Mouse (Mus musculus) brain, embryonic 18.5 days (tissue): ENCODE results near the gene Polrmt.
"Not testable (repeated sequence)": the region's sequence is repeated elsewhere in the genome, so short reads cannot be mapped to it uniquely, and the experiment has no call there.

Experiments
- DNase-seq: peaks from one replicate; pipeline ENCODE4 v3.0.0-alpha.2; 2012; ENCODE audit warnings: low read depth, low spot score

Polrmt gene

DNA sequence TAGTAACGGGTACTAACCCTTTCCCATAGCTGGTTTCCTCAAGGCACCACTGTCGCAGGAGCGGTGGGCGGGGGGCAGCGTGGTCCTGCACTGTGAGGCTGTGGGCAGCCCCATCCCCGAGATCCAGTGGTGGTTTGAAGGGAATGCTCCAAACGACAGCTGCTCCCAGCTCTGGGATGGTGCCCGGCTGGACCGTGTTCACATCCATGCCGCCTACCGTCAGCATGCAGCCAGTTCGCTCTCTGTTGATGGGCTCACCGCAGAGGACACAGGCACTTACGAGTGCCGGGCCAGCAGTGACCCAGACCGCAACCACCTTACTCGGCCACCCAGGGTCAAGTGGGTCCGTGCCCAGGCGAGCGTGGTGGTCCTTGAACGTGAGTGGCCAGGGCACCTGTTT is 37.7 kb downstream of the Polrmt start:
- no peak for DNase-seq

DNA sequence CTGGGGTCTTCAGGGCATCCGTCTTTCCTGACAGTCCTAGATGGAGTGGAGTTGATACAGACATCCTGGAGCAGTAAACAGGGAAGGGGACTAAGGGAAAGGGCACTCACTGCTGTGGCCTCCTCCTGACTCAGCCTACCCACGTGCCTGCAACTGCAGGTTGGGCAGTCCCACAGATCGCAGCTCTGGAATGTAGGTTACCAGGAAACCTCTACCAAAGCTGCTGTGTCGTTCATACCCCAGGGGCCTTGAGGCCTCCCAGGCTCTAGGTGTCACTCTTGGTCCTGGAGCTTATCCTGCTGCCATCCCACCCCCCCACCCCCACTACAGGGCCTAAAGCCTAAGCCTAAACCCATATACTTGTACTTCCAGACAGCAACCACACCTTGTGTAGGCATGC is 38.6 kb downstream of the Polrmt start:
- DNase-seq: no peak

DNA sequence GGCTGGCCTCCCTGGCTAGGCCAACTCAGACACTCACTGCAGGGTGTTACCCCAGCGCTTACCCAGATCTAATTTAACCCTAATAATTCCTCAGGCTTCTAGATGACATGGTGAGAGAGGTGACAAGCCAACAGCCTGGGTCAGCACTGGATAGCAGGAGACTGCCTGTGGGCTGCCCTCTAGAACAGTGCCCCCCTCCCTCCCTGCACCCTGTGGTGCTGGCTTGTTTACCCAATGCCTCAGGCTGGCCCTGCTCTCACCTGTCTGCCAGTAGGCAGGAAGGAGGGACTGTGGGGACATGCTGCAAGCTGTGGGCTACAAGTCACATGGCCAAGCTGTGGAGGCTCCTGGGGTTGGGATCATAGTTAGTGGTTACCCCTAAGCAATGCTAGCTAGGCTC is 39.2 kb downstream of the Polrmt start:
- no peak for DNase-seq

DNA sequence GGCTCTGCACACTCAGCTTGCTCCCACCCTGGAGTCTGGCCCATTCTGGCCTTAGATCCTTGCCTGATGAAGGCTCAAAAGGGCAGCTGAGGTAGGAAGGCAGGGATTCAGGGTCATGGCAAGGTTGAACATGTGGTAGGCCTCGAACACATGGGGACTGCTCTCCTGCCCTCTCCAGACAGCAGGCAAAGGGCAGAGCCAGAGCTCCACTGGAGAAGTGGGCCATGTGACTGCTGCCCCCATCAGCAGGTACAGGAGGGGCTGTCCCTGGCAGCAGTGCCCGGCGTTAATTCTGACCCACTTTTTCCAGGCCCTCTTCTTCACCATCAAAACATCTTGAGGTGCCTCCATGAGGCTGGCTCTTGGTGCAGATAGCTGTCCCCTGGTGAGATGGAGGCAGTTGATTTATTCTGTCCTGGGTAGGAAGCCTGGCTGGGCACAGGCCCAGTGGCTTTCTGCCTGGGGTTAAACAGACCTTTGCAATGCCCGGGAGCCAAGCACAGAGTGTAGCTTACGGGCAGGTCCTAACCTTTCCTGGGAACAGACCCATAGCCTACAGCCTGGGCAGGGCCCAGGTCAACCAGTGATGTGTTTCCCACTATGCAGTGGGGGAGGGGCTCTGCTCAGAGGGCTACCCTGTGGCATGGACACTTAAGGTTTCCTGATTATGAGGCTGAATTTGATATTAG is 39.8 kb downstream of the Polrmt start:
- no peak for DNase-seq

DNA sequence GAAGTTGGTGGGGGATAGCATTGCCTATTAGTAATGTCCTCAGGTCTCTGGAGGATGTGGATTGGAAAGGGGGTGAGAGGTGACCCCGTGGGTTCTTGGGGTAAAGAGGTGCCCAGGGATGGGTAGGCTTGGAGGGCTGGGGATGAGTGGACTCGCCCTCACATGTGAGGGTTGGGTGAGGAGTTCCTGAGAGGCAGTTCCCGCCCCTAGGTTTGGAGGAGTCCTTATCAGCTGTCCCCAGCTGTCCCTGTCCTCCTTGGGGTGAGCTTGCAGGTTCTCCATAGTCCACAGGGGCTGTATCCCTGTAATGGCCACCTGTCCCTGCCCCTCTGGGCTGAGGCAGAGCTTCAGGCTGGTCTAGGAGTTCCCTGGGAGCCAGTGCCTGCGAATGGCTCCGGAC is 40.4 kb downstream of the Polrmt start:
- no peak for DNase-seq

DNA sequence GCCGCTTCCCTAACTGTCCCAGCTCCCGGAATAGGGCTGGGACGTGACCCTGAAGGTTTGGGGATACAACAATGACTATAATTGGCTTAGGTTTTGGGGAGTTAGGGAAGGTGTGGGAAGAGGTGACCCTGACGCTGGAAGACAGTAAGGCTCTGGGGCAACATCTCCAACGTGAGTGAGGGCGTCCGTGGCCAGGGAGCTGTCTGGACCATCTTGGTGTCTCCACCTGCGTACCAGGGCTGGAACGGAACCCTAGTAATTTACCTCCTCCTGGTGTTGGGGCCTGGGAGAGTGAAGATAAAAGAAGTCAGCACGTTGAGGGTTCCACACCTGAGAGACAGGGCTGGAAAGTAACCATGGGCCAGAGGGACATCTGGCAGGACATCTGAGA is 41.4 kb downstream of the Polrmt start:
- no peak for DNase-seq

DNA sequence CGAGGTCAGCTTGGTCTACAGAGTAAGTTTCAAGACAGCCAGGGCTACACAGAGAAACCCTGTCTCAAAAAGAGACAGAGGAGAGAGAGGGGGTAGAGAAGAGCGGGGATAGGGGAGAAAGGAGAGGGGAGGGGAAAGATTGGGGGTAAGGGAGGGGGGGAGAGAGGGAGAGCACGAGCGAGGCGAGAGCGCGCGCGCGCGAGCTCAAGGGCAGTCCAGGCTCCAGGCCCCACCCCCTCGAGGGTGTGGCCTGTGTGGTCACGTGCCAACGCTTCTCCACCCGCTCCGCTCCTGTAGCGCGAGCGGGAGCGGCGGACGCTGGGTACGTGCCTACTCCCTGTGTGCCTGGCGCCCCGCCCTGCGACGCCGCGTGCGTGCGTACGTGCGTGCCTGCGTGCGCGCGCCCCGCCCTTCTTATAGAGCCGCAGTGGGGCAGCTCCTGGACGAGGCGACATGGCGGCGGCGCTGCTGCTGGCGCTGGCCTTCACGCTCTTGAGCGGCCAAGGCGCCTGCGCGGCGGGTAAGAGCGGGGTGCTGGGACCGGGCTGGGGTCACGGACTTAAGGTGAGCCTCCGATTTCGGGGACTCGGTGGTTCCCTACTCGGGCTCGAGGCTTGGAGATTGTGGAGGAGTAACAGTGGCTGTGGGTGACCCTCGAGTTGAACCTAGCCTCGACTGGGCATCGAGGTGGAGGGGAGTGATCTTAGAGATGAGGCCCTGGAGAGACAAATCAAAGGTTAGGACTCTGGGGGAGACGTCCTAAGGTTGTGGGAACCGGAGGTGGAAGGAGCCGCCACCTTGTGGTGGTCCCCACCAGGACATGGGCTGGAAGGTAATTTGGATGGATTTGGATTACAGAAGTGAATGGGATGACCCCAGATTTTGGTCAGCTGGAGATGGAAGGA is 42.1 kb downstream of the Polrmt start, which contains the start of gene Bsg:
TSS of gene Bsg (plus strand) at position 427 of the 905 bp plus-strand sequence.
- DNase-seq: peak; percentile 98

DNA sequence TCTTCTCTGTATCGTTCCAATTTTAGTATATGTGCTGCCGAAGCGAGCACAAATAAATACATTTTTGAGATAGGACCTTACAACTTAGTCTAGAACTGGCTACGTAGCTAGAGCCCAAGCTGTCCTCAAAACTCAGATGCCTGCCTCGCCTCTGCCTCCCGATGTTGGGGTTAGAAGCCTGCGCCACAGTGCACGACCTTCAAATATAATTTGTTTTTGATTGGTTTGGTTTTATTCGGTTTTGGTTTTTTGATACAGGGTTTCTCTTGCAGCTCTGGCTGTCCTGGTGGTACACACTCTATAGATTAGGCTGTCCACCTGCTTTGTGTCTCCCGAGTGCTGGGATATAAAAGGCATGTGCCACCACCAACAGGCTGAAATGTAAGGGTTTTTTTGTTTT is 42.8 kb downstream of the Polrmt start:
- DNase-seq: no peak

DNA sequence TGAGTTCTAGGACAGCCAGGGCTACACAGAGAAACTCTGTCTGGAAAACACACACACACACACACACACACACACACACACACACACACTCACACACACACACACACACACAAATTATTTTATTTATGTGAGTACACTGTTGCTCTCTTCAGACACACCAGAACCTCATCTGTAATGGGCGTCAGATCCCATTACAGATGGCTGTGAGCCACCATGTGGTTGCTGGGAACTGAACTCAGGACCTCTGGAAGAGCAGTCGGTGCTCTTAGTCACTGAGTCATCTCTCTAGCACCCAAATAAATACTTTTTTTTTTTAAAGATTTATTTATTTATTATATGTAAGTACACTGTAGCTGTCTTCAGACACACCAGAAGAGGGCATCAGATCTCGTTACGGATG is 43.4 kb downstream of the Polrmt start:
- not testable (repeated sequence) for DNase-seq

DNA sequence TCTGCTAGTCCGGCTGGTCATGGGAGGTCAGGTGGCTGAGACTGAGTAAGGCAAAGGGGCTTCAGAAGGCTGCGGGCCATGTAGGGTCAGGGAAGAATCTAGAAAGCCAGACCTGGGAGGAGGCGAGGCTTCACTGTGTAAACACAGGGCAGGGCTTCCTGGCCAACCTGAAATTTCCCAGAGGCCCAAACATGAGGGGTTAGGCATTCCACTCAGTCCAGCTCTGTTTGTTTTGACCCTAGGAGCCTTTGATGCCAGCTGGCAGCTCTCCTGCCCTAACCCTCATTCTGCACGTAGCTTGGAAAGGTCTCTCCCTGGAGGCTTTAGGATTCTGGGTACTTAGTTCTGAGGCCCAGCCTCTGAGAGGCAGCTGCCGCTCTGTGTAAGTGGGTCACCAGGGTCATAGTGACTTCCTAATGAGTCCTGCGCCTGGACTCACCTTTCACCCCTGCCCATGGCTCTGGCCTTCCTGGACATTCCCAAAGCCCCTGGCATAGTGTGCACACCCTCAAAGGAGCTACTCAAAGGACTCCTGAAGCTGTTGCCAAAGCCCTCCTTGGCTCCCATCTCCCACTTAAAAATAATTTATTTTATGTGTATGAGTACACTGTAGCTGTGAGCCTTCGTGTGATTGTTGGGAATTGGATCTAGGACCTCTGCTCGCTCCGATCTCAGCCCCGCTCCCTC is 44.8 kb downstream of the Polrmt start:
- DNase-seq: no peak

DNA sequence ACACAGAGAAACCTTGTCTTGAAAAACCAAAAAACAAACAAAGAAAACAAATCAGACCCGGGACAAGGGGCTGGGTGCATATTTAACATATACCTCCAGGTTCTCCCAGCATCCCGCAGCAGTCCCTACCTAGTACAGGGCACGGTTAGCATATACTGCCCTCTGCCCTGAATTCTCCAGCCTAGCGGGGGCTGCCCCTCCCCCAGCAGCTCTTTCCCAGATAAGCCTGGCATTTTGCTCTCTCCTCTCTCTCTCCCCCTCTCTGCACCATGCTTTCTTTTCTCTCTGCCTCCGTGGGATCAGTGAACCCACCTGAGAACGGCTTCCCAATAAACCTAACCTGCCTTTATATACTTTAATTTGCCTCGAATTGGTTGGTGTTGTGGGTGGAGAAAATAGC is 45.7 kb downstream of the Polrmt start:
- DNase-seq: no peak

DNA sequence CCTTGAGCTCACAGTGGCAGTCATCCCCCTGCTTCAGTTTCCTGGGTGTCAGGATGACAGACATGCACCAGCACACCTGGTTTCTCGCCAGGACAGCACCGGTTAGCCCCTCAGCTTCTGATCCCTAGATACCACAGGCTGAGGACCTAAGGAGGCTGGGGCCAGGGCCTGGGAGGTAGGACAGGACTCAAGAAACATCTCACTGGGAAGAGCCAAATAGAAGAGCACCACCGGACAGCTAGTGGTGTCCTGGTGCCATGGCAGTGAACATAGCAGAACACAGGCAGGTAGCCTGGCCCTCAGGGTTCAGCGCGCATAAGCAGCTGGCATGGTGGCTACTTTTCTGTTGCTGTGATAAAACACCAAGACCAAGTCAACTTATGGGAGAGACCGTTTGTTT is 47.9 kb downstream of the Polrmt start:
- DNase-seq: no peak

DNA sequence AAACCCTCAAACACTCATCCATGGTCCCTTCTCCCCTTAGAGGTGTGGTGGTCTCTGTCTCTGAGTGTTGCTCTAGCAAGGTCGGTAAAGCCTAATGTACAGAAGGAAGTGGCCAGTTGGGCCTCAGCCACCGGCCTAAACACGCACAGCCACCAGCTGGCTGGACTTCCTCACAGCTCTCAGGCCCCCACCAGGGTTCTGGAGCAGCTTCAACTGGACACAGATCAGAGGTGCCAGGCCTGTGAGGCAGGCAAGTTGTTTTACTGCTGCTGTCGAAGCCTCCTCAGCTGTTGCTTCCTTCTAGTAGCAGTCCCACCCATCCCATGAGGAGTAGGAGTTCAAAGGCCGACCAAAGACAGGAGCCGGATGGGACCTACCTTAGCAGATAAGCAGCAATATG is 48.5 kb downstream of the Polrmt start:
- no peak for DNase-seq

DNA sequence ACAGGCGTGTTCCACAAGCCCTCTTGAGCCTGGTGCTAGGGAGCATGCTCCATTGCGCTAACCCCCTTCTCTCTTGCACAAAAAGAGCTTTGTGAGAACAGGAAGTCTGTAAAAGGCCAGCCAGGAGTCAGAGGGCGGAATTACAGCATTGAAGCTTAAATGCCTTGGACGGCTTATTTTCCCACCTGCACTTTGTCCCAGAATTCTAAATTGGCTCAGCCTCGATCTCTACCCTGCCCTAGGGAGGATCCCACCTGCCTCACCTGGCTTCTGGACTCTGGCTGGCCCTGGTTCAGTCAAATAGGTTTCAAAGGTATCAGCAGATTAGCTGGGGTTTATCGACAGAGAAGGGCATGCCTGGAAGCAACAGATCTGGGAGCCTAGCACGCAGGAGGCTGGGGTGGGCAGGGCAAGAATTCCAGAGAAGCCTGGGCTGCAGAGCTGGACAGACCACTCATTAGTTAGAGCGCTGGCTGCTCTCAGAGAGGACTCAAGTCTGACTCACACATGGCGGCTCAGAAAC is 50.2 kb downstream of the Polrmt start:
- DNase-seq: no peak

DNA sequence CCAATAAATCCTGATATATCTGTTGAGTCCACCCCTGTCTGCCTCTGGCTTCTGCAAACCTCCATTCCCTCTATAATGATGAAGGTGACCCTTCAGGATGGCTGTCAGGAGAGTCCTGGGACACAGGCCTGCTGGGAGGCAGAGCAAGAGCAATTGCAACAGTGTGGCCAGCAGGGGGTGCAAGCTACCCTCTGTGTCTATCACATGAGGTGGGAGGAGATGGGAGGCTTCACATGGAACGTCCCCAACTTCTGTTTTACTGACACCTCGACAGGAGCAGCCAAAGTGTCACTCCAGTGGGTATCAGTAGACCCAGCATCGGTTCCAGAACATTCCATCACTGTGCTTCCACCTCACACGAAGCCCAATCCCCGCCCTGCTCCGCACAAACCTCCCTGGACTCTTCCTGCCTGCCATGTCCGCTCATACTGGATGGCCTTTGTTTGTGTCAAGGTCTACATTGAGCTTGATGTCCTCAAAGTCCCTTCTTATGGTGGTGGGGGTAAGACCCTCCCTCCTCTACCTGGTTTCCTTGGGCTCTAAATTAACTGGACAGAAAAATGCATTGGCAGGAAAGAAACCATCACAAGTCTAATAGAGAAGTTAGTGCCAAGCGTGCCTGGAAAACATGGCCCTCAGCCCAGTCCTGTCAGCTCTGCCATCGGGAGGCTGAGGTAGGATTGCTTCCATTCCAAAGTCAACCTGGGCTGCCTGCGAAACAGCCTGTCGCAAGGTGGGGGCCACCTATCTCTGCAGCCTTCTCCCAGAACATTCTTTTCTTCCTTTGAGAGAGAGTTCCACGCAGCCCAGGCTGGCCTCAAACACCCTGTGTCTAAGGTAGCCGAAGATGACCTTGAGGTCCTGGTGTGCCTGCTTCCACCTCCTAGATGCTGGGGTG is 50.9 kb downstream of the Polrmt start:
- DNase-seq: no peak

DNA sequence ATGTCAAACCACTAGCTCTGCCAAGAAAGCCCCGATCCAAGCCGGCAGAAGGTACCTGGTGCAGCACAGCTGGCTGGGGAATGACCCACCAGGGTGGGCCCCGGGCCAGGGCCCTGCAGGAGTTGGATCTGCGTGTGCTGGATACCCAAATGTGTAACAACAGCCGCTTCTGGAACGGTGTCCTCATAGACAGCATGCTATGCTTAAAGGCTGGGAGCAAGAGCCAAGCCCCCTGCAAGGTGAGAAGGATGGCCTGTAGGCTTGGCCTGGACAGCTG is 52.1 kb downstream of the Polrmt start:
- DNase-seq: no peak

DNA sequence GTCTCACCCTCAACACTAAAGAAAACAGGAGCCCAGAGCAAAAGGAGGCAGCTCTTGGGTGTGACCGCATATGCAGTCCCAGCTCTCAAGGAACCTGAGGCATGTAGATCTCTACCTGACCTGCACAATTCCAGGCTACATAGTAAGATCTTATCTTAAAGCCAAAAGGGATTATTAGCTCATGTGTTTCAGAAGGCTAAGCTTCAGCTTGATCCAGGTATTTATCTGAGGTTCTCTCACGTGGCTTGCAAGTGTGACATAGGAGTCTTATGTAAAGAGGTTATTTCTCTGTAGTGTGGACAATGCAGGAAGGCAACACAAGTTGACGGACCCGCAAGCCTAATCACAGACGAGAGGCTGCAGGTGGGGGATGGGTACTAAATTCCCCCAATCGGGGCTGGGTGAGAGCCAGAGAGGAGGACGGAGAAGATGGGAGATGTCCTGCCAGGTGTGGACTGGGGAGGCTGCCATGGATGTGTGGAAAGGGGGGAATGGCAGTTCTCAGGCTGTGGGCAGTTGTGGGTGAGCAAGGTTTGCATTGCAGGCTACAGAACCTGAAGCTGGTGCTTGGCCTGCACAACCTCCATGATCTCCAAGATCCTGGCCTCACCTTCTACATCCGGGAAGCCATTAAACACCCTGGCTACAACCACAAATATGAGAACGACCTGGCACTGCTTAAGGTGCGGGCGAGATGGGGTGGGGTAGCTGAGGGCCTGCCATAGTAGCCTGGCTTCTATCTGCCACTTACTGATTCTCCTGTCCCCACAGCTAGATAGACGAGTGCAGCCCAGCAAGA is 52.6 kb downstream of the Polrmt start:
- no peak for DNase-seq

DNA sequence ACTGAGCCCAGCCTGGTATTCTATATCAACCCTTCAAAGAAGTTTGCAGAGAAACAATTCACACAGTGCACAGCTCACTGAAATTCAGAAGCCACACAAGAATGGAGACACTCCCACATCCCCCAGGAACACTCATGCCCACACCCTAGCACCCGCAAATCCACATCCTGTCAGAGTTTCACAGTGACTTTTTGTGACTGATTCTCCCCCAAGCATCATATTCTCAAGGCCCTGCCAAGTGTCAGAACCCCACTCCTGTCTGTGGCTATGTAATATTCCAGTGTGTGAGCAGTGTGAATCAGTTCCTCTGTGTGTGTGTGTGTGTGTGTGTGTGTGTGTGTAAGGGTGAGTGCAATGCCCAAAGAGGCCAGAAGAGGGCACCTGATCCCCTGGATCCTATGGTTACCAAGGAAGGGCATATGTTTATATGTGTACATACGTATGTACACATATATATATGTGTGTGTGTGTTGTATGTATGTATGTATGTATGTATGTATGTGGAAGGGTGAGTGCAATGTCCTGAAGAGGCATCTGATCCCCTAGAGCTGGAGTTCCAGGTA is 54.3 kb downstream of the Polrmt start:
- no peak for DNase-seq

DNA sequence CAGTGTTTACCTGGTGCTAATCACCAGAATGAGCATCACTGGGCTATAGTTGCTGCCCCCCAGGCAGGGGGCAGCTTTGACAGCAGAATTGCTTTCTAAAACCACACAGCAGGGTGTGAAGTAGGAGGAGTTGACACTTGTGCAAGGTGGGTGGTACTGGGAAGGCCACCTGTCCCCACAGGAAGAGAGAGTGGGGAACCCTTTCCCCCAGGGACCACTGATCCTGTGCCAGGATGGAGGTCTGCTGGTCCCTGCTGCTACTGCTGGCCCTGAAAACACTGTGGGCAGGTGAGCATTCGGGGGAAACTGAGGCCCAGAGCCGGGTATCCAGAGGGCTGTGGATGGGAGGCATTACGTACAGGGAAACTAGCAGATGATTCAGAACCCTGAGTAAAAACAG is 57.2 kb downstream of the Polrmt start:
- DNase-seq: no peak

DNA sequence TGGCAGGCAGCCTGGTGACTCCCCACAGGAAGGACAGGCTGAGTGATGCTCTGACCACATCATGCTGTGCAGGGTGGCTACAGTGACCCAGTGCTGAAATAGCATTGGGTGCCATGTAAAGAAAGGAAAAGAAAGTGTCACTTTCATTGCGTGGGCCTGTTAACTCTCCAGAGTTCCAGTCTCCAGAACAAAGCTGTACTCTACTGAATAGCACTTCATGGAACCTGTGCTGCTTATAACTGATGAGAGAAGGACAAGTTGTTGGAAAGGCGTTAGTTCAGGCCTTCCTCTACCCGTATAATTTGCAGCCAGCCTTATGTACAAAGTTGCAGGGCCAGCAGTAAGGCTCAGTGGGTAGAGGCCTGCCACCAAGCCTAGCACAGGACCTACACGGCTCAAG is 57.7 kb downstream of the Polrmt start, which contains the start of gene Gzmm:
TSS of gene Gzmm (plus strand) at position 301 of the 400 bp plus-strand sequence.
- no peak for DNase-seq
